8 mouse cellular contexts compared by ENCODE assay signal in genomic region chr17:45626577-45627134, GRCm38 (mm10). TPM values are rescaled to one million over a fixed set of nuclear protein-coding genes. Genes with fewer than 3 reads are reported as not detected.
A peak's percentile ranks its signal among the peaks of the same experiment; 100 is the strongest.
DNase-seq lines count a peak whose midpoint lies in the region; ATAC-seq lines count a peak whose summit lies in the region.

No protein-coding gene starts in this region.

- no peak overlapping the region for H3K9ac ChIP-seq in midbrain, embryonic 12.5 days (replicated peaks)

- H3K4me2 ChIP-seq in midbrain, embryonic 12.5 days (replicated peaks), result peak overlapping the region; percentile 38

- no peak overlapping the region; the same call in 1 of the 2 replicates for H3K27ac ChIP-seq in limb, embryonic 10.5 days
- no peak overlapping the region for H3K27ac ChIP-seq in midbrain, embryonic 12.5 days (replicated peaks)

- peak overlapping the region; percentile 30 for H3K4me3 ChIP-seq in limb, embryonic 10.5 days
- H3K4me3 ChIP-seq in midbrain, embryonic 12.5 days, result no peak overlapping the region

- H3K27me3 ChIP-seq in limb, embryonic 10.5 days (ENCODE audit: low read depth, poor library complexity, severe bottlenecking), result peaks cover 11% of the 10 kb centered on the region; the same call in 1 of the 2 replicates
- 0 out of 2 replicates have a peak, but pooled peaks cover 7% of the 10 kb centered on the region for H3K27me3 ChIP-seq in midbrain, embryonic 12.5 days

- H3K36me3 ChIP-seq in limb, embryonic 10.5 days, result no peaks in the 10 kb centered on the region
- H3K36me3 ChIP-seq in midbrain, embryonic 12.5 days, result no peaks in the 10 kb centered on the region

- 32% methylated on average over 15 of the region's 15 CpGs for WGBS in limb, embryonic 10.5 days
- WGBS in midbrain, embryonic 12.5 days, result 23% methylated on average over 15 of the region's 15 CpGs

- peak; percentile 85 for ATAC-seq in granulocyte monocyte progenitor cell, adult 5-6 weeks (replicated peaks; ENCODE audit: poor library complexity, severe bottlenecking)
- ATAC-seq in midbrain, embryonic 12.5 days (ENCODE audit: low FRiP score, low read depth), result no peak

- DNase-seq in 416B (ENCODE audit: low read depth), result peak; percentile 86
- DNase-seq in adrenal gland, adult 18-20 months (ENCODE audit: low spot score in 2 of 2), result peak; percentile 53 to 54
- peak; percentile 79 for DNase-seq in embryo, embryonic 9.5 days (ENCODE audit: extremely low spot score)
- peak; percentile 67 for DNase-seq in kidney, adult 18-20 months
- DNase-seq in limb, embryonic 10.5 days (ENCODE audit: low spot score), result peak; percentile 79
- peak; percentile 51 for DNase-seq in spleen, adult 12 weeks (ENCODE audit: low spot score)

- peaks cover 30% of the 10 kb centered on the region for H3K4me1 ChIP-seq in limb, embryonic 10.5 days
- H3K4me1 ChIP-seq in midbrain, embryonic 12.5 days, result peaks cover 16% of the 10 kb centered on the region

- no peaks in the 10 kb centered on the region for H3K9me3 ChIP-seq in limb, embryonic 10.5 days (replicated peaks)
- H3K9me3 ChIP-seq in midbrain, embryonic 12.5 days, result no peaks in the 10 kb centered on the region

RNA-seq across cellular contexts. Expression of gene Mymx, which starts 24.8 kb away (rescaled TPM):
- total RNA-seq in adrenal gland, adult 18-20 months (2021), result not detected
- not detected in 2 replicates for total RNA-seq in granulocyte monocyte progenitor cell, adult 5-6 weeks (2014; fragmentation: Nextera tagmentation)
- not detected in 2 replicates for total RNA-seq in granulocyte monocyte progenitor cell, adult 5-6 weeks (2017)
- polyA plus RNA-seq in limb, embryonic 10.5 days (2016; fragmentation: Nextera tagmentation; extraction: Ambion mirVana), result 1.2 TPM in 1 of 2 replicates, not detected in the other
- polyA plus RNA-seq in midbrain, embryonic 12.5 days (2016; fragmentation: Nextera tagmentation; extraction: Ambion mirVana), result not detected in 2 replicates

RNA-seq across cellular contexts. Expression of gene Slc29a1, which starts 27.2 kb away (rescaled TPM):
- 100 to 1,000 TPM; 121 to 161 TPM for total RNA-seq in adrenal gland, adult 18-20 months (2021)
- 60.7 and 107 TPM in 2 replicates for total RNA-seq in granulocyte monocyte progenitor cell, adult 5-6 weeks (2014; fragmentation: Nextera tagmentation)
- 53.2 and 74.0 TPM in 2 replicates for total RNA-seq in granulocyte monocyte progenitor cell, adult 5-6 weeks (2017)
- polyA plus RNA-seq in limb, embryonic 10.5 days (2016; fragmentation: Nextera tagmentation; extraction: Ambion mirVana), result 40.3 and 41.6 TPM in 2 replicates
- polyA plus RNA-seq in midbrain, embryonic 12.5 days (2016; fragmentation: Nextera tagmentation; extraction: Ambion mirVana), result 40.1 and 40.2 TPM in 2 replicates

RNA-seq across cellular contexts. Expression of gene Capn11, which starts 32.5 kb away (rescaled TPM):
- under 1 TPM; 0.19 to 0.40 TPM for total RNA-seq in adrenal gland, adult 18-20 months (2021)
- 0.26 TPM in 1 of 2 replicates, not detected in the other for total RNA-seq in granulocyte monocyte progenitor cell, adult 5-6 weeks (2014; fragmentation: Nextera tagmentation)
- total RNA-seq in granulocyte monocyte progenitor cell, adult 5-6 weeks (2017), result 0.69 TPM in 1 of 2 replicates, not detected in the other
- polyA plus RNA-seq in limb, embryonic 10.5 days (2016; fragmentation: Nextera tagmentation; extraction: Ambion mirVana), result 0.59 and 0.98 TPM in 2 replicates
- polyA plus RNA-seq in midbrain, embryonic 12.5 days (2016; fragmentation: Nextera tagmentation; extraction: Ambion mirVana), result 1.2 and 1.4 TPM in 2 replicates

RNA-seq across cellular contexts. Expression of gene Hsp90ab1, which starts 53.6 kb away (rescaled TPM):
- total RNA-seq in adrenal gland, adult 18-20 months (2021), result 1,000 to 10,000 TPM; 2,801 to 2,860 TPM
- total RNA-seq in granulocyte monocyte progenitor cell, adult 5-6 weeks (2014; fragmentation: Nextera tagmentation), result 1,977 and 2,073 TPM in 2 replicates
- 2,383 and 2,522 TPM in 2 replicates for total RNA-seq in granulocyte monocyte progenitor cell, adult 5-6 weeks (2017)
- 2,007 and 2,405 TPM in 2 replicates for polyA plus RNA-seq in limb, embryonic 10.5 days (2016; fragmentation: Nextera tagmentation; extraction: Ambion mirVana)
- 1,424 and 1,459 TPM in 2 replicates for polyA plus RNA-seq in midbrain, embryonic 12.5 days (2016; fragmentation: Nextera tagmentation; extraction: Ambion mirVana)

RNA-seq across cellular contexts. Expression of gene Mrpl14, which starts 59.5 kb away (rescaled TPM):
- total RNA-seq in adrenal gland, adult 18-20 months (2021), result 100 to 1,000 TPM; 104 to 109 TPM
- 81.2 and 91.4 TPM in 2 replicates for total RNA-seq in granulocyte monocyte progenitor cell, adult 5-6 weeks (2014; fragmentation: Nextera tagmentation)
- total RNA-seq in granulocyte monocyte progenitor cell, adult 5-6 weeks (2017), result 10.6 and 36.8 TPM in 2 replicates
- 160 and 167 TPM in 2 replicates for polyA plus RNA-seq in limb, embryonic 10.5 days (2016; fragmentation: Nextera tagmentation; extraction: Ambion mirVana)
- polyA plus RNA-seq in midbrain, embryonic 12.5 days (2016; fragmentation: Nextera tagmentation; extraction: Ambion mirVana), result 105 and 110 TPM in 2 replicates
